Mouse (Mus musculus) hindbrain, embryonic 10.5 days (tissue): ENCODE data around the gene Vmn1r83. TPM values are rescaled to one million over a fixed set of nuclear protein-coding genes. Genes with fewer than 3 reads are reported as not detected.

ENCODE experiments used
- DNase-seq: peaks from one replicate; pipeline ENCODE4 v3.0.0-alpha.2; 2017; ENCODE audit warnings: low spot score
- H3K27ac ChIP-seq: fragments of 300-500 bp; sonication (generic); 2 replicates; pipeline ENCODE4 v1.5.1; 2016; ENCODE audit warnings: mild to moderate bottlenecking, moderate library complexity
- H3K27me3 ChIP-seq: fragments of 300-500 bp; sonication (generic); 2 replicates; pipeline ENCODE4 v1.6.1; 2016; ENCODE audit warnings: mild to moderate bottlenecking; ENCODE audit not compliant: poor library complexity, insufficient read depth, severe bottlenecking
- H3K36me3 ChIP-seq: fragments of 300-500 bp; sonication (generic); 2 replicates; pipeline ENCODE4 v1.6.1; 2016; ENCODE audit warnings: mild to moderate bottlenecking, moderate library complexity
- H3K4me1 ChIP-seq: fragments of 300-500 bp; sonication (generic); replicated peaks from 2 replicates; pipeline ENCODE4 v1.6.1; 2016; ENCODE audit warnings: mild to moderate bottlenecking
- H3K4me3 ChIP-seq: fragments of 300-500 bp; sonication (generic); 2 replicates; pipeline ENCODE4 v1.5.1; 2016; ENCODE audit warnings: mild to moderate bottlenecking, moderate library complexity
- H3K9me3 ChIP-seq: fragments of 300-500 bp; sonication (generic); 2 replicates; pipeline ENCODE4 v1.6.1; 2016; ENCODE audit warnings: mild to moderate bottlenecking, moderate library complexity
- WGBS: fragments of 180-500 bp; shearing (Covaris S2); methylation state at CpG from one replicate; pipeline ENCODE4 v1.1.7; 2016; 5-methylcytosine and 5-hydroxymethylcytosine counted together
- polyA plus RNA-seq: library from polyadenylated mRNA; unstranded; fragments of >200 nt; fragmentation: Nextera tagmentation; extraction: Ambion mirVana; gene quantifications from 2 replicates; pipeline ENCODE4 v1.2.1, GENCODE M21; 2016

The Vmn1r83 gene
- polyA plus RNA-seq, result not detected in 2 replicates

- no peak within 1 kb of the TSS for H3K4me3 ChIP-seq
Measured at GRCm38 (mm10) chr7:12329381-12329780, at the start of gene Vmn1r83. TSS of gene Vmn1r83 (minus strand) at chr7:12329481.

GRCm38 (mm10) chr7:12369173-12369572, 39.9 kb upstream of the Vmn1r83 start, which contains the start of gene Vmn1r84:
TSS of gene Vmn1r84 (minus strand) at chr7:12369273.
- peaks cover 26% of the 10 kb centered on the region for H3K9me3 ChIP-seq
- H3K4me1 ChIP-seq, result no peaks in the 10 kb centered on the region
- H3K36me3 ChIP-seq, result no peaks in the 10 kb centered on the region
- no peak for DNase-seq
- WGBS, result 73% methylated on average over 1 of the region's 1 CpGs
- H3K27me3 ChIP-seq, result no peaks in the 10 kb centered on the region
- H3K4me3 ChIP-seq, result no peak within 1 kb of the TSS
- H3K27ac ChIP-seq, result no peak within 1 kb of the TSS

More at GRCm38 (mm10) chr7:12329381-12329780, at the start of gene Vmn1r83:
- H3K4me1 ChIP-seq, result no peaks in the 10 kb centered on the region
- WGBS, result 79% methylated on average over 2 of the region's 2 CpGs
- no peak for DNase-seq
- no peaks in the 10 kb centered on the region for H3K36me3 ChIP-seq
- H3K27me3 ChIP-seq, result no peaks in the 10 kb centered on the region
- no peak within 1 kb of the TSS for H3K27ac ChIP-seq
- H3K9me3 ChIP-seq, result peaks cover 34% of the 10 kb centered on the region

GRCm38 (mm10) chr7:12300130-12300529, 29.2 kb downstream of the Vmn1r83 start, which contains the start of gene Vmn1r82:
TSS of gene Vmn1r82 (plus strand) at chr7:12300430.
- H3K4me1 ChIP-seq, result no peaks in the 10 kb centered on the region
- no peaks in the 10 kb centered on the region for H3K36me3 ChIP-seq
- H3K27me3 ChIP-seq, result no peaks in the 10 kb centered on the region
- DNase-seq, result no peak
- WGBS, result 62% methylated on average over 2 of the region's 2 CpGs
- peaks cover 31% of the 10 kb centered on the region for H3K9me3 ChIP-seq
- H3K4me3 ChIP-seq, result no peak within 1 kb of the TSS
- no peak within 1 kb of the TSS for H3K27ac ChIP-seq

Other genes with a start within 250 kb of the Vmn1r83 start
- not detected in 2 replicates for gene Vmn1r78, start 179.2 kb downstream of the Vmn1r83 start, polyA plus RNA-seq
- gene Vmn1r79, start 158.2 kb downstream of the Vmn1r83 start, polyA plus RNA-seq, result not detected in 2 replicates
- gene Vmn1r80, start 140.2 kb downstream of the Vmn1r83 start, polyA plus RNA-seq, result not detected in 2 replicates
- gene Vmn1r81, start 61.2 kb downstream of the Vmn1r83 start, polyA plus RNA-seq, result not detected in 2 replicates
- not detected in 2 replicates for gene Vmn1r82, start 29.1 kb downstream of the Vmn1r83 start, polyA plus RNA-seq
- gene Vmn1r84, start 39.8 kb upstream of the Vmn1r83 start, polyA plus RNA-seq, result not detected in 2 replicates
- 2.9 and 4.0 TPM in 2 replicates for gene Zfp551, start 93.3 kb upstream of the Vmn1r83 start, polyA plus RNA-seq
- gene Zfp606, start 148.8 kb upstream of the Vmn1r83 start, polyA plus RNA-seq, result 30.9 and 32.5 TPM in 2 replicates
- not detected in 2 replicates for gene 2900092C05Rik, start 183.0 kb upstream of the Vmn1r83 start, polyA plus RNA-seq